Mouse (Mus musculus): ENCODE measurements around the gene Rnf5.

DNA sequence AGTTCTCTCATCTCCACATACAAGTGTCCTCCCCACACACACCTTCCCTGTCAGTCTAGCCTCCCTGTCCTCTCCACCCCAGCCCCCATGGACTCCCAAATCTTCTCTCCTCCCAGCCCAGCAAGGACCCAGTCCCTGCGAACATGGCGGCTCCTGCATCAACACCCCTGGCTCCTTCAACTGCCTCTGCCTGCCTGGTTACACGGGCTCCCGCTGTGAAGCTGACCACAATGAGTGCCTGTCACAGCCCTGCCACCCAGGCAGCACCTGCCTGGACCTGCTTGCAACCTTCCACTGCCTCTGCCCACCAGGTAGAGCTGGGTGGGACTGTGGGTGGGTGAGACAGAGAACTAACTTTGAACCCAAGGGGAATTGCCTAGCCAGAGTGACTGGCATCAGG, 33.6 kb downstream of the Rnf5 start:
- TF ChIP-seq USF1 (IDR thresholded peaks at IDR 0.05; ENCODE audit: low read depth): no peak
- TF ChIP-seq POLR2AphosphoS2 (IDR thresholded peaks at IDR 0.05; ENCODE audit: insufficient read length, low read depth): no peak
- no peak for TF ChIP-seq TCF12 (IDR thresholded peaks at IDR 0.05; ENCODE audit: insufficient read depth, poor library complexity, severe bottlenecking)
- no peak for TF ChIP-seq REST (IDR thresholded peaks at IDR 0.05; ENCODE audit: insufficient read depth, insufficient read length)
- no peak for TF ChIP-seq POLR2A (IDR thresholded peaks at IDR 0.05; ENCODE audit: insufficient read length, low read depth)
- no peak for TF ChIP-seq TCF3 (IDR thresholded peaks at IDR 0.05; ENCODE audit: insufficient read length, low read depth)
- no peak for TF ChIP-seq MYOD1 (IDR thresholded peaks at IDR 0.05; ENCODE audit: control insufficient read depth in 1 of 3, insufficient read length in 2 of 3, low read depth in 2 of 3)
- no peak for TF ChIP-seq MYOG (IDR thresholded peaks at IDR 0.05; ENCODE audit: control insufficient read depth in 1 of 3, insufficient read depth in 1 of 3, insufficient read length in 2 of 3, low read depth in 2 of 3)

All from myocyte (in vitro differentiated cells).